Mouse (Mus musculus) intestine, embryonic 15.5 days (tissue): Measurements from ENCODE around the gene Itpka. TPM values are rescaled to one million over a fixed set of nuclear protein-coding genes. Genes with fewer than 3 reads are reported as not detected.

Experiments
- ATAC-seq: fragments of 200-750 bp; cut with Nextera tagmentation; 2 replicates; pipeline ENCODE4 v1.8.0; 2017; ENCODE audit warnings: moderate TSS enrichment, moderate library complexity
- H3K27ac ChIP-seq: fragments of 300-500 bp; sonication (generic); 2 replicates; pipeline ENCODE4 v1.5.1; 2015; ENCODE audit warnings: mild to moderate bottlenecking, inconsistent platforms
- H3K27me3 ChIP-seq: fragments of 300-500 bp; sonication (generic); replicated peaks from 2 replicates; pipeline ENCODE4 v1.6.1; 2015; ENCODE audit warnings: inconsistent platforms
- H3K36me3 ChIP-seq: fragments of 300-500 bp; sonication (generic); 2 replicates; pipeline ENCODE4 v1.6.1; 2015; ENCODE audit warnings: inconsistent platforms
- H3K4me1 ChIP-seq: fragments of 300-500 bp; sonication (generic); replicated peaks from 2 replicates; pipeline ENCODE4 v1.6.1; 2015; ENCODE audit warnings: inconsistent platforms
- H3K4me2 ChIP-seq: fragments of 300-500 bp; sonication (generic); replicated peaks from 2 replicates; pipeline ENCODE4 v1.6.1; 2015; ENCODE audit warnings: mild to moderate bottlenecking, inconsistent platforms
- H3K4me3 ChIP-seq: fragments of 300-500 bp; sonication (generic); replicated peaks from 2 replicates; pipeline ENCODE4 v1.5.1; 2015; ENCODE audit warnings: inconsistent platforms
- H3K9ac ChIP-seq: fragments of 300-500 bp; sonication (generic); 2 replicates; pipeline ENCODE4 v1.6.1; 2015; ENCODE audit warnings: inconsistent platforms
- H3K9me3 ChIP-seq: fragments of 300-500 bp; sonication (generic); 2 replicates; pipeline ENCODE4 v1.6.1; 2016; ENCODE audit warnings: inconsistent platforms
- WGBS: fragments of 180-500 bp; shearing (Covaris S2); methylation state at CpG from one replicate; pipeline ENCODE4 v1.1.7; 2015; 5-methylcytosine and 5-hydroxymethylcytosine counted together
- polyA plus RNA-seq: library from polyadenylated mRNA; unstranded; fragments of >200 nt; fragmentation: Nextera tagmentation; extraction: Ambion mirVana; gene quantifications from 2 replicates; pipeline ENCODE4 v1.2.1, GENCODE M21; 2015

Itpka gene
- polyA plus RNA-seq, 1 experiment from 2014 or later = 9.7 TPM

DNA sequence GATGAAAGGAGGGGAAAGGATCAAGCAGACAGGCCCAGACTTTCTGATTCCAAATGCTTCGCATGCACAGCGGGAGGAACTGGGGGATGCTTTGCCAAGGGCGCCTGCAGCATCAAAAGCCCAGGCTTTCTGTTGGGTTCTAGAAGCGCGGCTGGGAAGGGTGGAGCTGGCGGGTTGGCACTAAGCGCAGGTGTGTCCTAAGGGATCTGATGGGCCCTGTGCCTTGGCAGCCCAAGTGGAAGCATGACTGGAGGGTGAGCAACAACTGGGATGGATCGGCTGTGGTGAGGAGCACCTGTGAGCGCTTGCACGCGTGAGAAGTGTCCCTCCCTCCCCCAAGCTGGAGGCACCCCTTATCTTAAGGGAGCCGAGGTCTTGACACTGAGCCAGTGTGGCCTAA, 5.0 kb upstream of the Itpka start:
- Histone ChIP-seq H3K36me3 (peaks cover 9% of the 10 kb centered on the region; the same call in 1 of the 2 replicates), H3K4me2 (no peak overlapping the region), H3K4me3 (no peak overlapping the region), H3K27me3 (0 out of 2 replicates have a peak, but pooled peaks cover 3% of the 10 kb centered on the region), H3K4me1 (peaks cover 8% of the 10 kb centered on the region; the same call in 1 of the 2 replicates), H3K27ac (no peak overlapping the region), H3K9me3 (no peaks in the 10 kb centered on the region), H3K9ac (no peak overlapping the region)
- 28% methylated on average over 12 of the region's 12 CpGs for WGBS
- ATAC-seq = no peak

DNA sequence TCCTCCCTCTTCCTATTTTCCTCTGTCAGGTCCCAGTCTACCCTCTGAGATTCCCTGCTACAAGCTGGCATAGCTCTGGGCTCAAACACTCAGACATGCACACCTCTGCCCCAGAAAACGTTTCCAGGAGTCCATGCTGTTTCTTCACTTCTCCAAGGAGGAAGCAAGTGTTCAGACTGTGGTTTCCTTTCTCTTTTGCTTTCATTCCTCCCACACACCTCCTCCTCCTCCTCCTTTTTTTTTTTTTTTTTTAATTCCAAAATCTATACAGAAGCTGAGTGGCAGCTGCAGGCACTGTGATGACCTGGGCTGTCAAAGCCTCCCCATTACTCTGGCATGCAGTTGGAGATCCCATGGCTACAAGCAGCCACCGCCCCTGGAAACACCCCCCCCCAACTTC, 1.6 kb upstream of the Itpka start:
- peaks cover 18% of the 10 kb centered on the region for H3K27me3 ChIP-seq
- H3K4me2 ChIP-seq = peak overlapping the region; percentile 100; the same call in 1 of the 2 replicates
- no peak overlapping the region for H3K9ac ChIP-seq
- no peak overlapping the region for H3K27ac ChIP-seq
- no peaks in the 10 kb centered on the region for H3K9me3 ChIP-seq
- ATAC-seq = no peak
- 30% methylated on average over 2 of the region's 2 CpGs for WGBS
- no peak overlapping the region for H3K4me3 ChIP-seq
- no peaks in the 10 kb centered on the region for H3K36me3 ChIP-seq
- peaks cover 24% of the 10 kb centered on the region for H3K4me1 ChIP-seq

DNA sequence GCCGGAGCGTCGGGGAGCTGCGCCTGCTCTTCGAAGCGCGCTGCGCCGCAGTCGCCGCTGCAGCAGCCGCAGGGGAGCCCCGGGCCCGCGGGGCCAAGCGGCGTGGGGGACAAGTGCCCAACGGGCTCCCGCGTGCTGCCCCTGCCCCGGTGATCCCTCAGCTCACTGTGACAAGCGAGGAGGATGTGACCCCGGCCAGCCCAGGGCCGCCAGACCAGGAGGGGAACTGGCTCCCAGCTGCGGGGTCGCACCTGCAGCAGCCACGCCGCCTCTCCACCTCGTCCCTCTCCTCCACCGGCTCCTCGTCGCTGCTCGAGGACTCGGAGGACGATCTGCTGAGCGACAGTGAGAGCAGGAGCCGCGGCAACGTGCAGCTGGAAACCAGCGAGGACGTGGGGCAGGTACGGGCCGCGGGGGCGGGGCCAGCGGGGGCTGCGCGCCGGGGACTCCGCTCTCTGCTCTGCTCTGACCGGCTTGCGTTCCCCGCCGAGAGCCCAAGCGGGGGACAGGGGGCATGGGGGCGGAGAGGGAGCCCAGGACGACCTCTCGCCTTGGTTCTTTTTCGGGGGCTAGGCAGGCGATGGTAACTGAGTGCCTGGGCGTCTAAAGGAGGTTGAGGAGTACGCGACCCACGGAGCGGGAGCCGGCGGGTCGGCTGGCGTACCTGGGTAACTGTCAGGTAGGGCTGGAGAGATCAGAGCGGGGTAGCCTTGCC, 481 bp downstream of the Itpka start:
- ATAC-seq = peak; percentile 10; the same call in 1 of the 2 replicates
- under 1% methylated on average over 69 of the region's 70 CpGs for WGBS

DNA sequence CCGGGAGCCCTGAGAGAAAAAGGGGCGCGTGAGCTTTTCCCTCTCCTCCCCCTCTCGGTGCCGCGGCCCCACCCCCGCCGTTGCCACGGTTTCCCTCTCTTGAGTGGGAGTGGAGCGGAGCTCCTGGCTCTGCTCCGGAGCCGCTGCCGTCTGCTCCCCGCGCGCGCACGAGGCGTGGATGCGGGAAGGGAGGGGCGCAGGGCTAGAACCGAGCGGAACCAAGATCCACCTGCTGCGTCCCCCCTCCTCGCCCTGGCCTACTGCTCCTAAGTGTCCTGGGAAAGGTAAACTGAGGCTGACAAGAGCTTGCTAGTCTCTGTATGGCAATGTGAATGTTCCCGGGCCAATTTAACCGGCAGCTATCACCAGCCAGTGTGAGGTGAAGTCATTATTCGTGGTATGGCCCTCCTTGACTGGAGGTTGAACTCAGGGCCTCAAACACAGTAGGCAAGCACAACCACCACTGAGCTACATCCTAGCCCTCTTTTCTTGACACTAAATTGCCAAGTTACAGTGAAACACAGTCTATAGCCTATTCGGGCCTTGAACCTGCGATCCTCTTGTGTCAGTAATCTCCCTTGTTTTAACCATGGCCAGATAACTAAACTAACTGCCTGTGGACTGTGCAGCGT, 1.2 kb downstream of the Itpka start:
- WGBS = 8% methylated on average over 31 of the region's 31 CpGs
- Histone ChIP-seq H3K9ac (peak overlapping the region; percentile 64), H3K4me1 (peaks cover 24% of the 10 kb centered on the region), H3K4me2 (peak overlapping the region; percentile 100), H3K27ac (peak overlapping the region; percentile 83), H3K4me3 (peak overlapping the region; percentile 74), H3K36me3 (no peaks in the 10 kb centered on the region), H3K27me3 (peaks cover 16% of the 10 kb centered on the region), H3K9me3 (no peaks in the 10 kb centered on the region)
- ATAC-seq = no peak

More for the DNA sequence above, 481 bp downstream of the Itpka start:
- Histone ChIP-seq H3K9me3 (no peaks in the 10 kb centered on the region), H3K4me2 (peak overlapping the region; percentile 100), H3K4me1 (peaks cover 24% of the 10 kb centered on the region), H3K27ac (peak overlapping the region; percentile 88), H3K27me3 (peaks cover 16% of the 10 kb centered on the region), H3K9ac (peak overlapping the region; percentile 64), H3K4me3 (peak overlapping the region; percentile 74), H3K36me3 (no peaks in the 10 kb centered on the region)

DNA sequence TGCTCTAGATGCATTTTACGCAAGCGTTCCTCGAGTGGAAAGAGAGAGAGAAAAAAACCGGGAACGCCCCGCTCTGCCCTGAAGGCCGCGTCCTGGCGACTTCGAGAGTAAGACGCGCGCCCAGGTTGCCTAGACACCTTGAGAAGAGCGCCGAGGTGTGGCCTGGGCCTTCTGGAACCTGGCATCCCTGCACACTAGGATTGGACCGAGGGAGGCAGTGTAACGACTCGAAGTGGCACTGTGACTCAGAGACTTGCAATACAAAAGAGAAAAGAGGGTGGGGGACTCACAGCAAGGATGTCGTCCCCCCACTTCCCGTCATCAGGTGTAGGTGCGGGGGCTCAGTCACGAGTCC, 1.6 kb downstream of the Itpka start:
- H3K9ac ChIP-seq = 0 out of 2 replicates have a peak overlapping the region, but pooled peaks have one; percentile 64

DNA sequence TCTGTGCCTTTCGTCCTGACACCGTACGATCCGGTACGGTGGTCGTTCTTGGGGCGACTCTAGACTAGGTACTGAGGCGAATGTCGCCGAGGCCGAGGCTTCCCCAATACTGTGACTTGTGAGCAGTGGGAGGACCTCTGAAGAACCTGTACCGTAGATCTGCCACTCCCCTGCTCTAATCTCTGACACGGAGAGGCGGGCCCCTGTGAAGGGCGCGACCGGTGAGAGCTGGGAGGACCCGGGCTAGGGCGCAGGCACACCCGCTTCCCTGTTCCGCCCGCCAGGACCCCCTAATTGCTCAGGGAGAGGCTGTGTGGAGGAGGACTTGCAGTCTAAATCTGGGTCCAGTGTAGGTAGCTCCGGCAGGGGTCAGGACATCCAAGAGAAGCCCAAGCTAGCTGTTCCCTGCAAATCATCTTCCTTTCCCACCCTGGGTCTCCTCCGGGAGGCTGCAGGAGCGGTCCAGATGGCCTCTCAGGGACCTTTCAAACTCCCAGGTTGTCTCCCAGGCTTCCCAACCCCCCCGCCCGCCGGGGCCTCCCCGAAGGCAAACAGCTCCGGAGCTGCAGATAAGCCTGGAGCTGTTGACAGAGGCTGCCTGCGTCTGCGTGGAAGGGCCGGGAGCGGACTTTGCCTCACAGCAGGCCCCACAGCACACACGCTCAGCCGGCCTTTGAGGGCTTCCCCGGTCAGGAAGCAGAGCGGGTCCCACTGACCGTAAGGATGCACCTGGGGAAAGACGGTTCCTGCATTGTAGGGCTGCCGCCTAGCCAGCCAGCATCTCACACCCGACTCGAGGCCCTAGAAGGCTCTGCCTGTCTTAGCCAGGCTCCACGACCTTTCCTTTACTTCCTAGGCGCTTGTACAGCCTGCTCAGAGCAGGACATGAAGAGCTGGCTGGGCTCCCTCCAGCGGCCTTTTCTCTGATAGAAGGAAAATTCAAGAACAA, 2.3 kb downstream of the Itpka start:
- Histone ChIP-seq H3K4me2 (peak overlapping the region; percentile 100), H3K27me3 (peaks cover 19% of the 10 kb centered on the region), H3K9me3 (no peaks in the 10 kb centered on the region), H3K4me1 (peaks cover 24% of the 10 kb centered on the region), H3K4me3 (peak overlapping the region; percentile 74), H3K27ac (peak overlapping the region; percentile 83), H3K36me3 (no peaks in the 10 kb centered on the region), H3K9ac (no peak overlapping the region)
- 8% methylated on average over 46 of the region's 46 CpGs for WGBS
- peak; percentile 86 for ATAC-seq

More for the DNA sequence above, 1.6 kb downstream of the Itpka start:
- no peaks in the 10 kb centered on the region for H3K36me3 ChIP-seq
- peak; percentile 15 for ATAC-seq
- peak overlapping the region; percentile 74 for H3K4me3 ChIP-seq
- no peaks in the 10 kb centered on the region for H3K9me3 ChIP-seq
- 6% methylated on average over 22 of the region's 22 CpGs for WGBS
- H3K4me2 ChIP-seq = peak overlapping the region; percentile 100
- peaks cover 24% of the 10 kb centered on the region for H3K4me1 ChIP-seq
- peaks cover 16% of the 10 kb centered on the region for H3K27me3 ChIP-seq
- H3K27ac ChIP-seq = peak overlapping the region; percentile 83

DNA sequence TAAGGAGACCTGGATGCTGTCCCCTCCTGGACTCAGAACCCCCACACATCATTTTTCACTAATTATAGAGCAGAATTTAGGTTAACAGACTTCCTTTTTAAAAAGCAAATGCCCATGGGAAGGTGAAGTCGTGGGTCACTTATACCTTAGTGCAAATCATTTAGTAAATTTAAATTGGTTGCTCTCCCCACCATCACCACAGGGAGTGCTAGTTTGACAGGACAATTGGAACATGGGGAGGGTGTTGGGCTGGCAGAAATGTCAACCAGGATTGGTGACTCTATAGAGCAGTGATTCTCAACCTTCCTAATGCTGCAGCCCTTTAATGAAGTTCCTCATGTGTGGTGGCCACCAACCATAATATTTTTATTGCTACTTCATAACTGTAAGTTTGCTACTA, 3.1 kb downstream of the Itpka start:
- Histone ChIP-seq H3K4me3 (no peak overlapping the region), H3K27me3 (peaks cover 19% of the 10 kb centered on the region), H3K27ac (peak overlapping the region; percentile 83; the same call in 1 of the 2 replicates), H3K9me3 (no peaks in the 10 kb centered on the region), H3K9ac (no peak overlapping the region), H3K4me1 (peaks cover 24% of the 10 kb centered on the region), H3K36me3 (no peaks in the 10 kb centered on the region), H3K4me2 (peak overlapping the region; percentile 100)
- WGBS = 7% methylated on average over 1 of the region's 1 CpGs
- ATAC-seq = no peak

DNA sequence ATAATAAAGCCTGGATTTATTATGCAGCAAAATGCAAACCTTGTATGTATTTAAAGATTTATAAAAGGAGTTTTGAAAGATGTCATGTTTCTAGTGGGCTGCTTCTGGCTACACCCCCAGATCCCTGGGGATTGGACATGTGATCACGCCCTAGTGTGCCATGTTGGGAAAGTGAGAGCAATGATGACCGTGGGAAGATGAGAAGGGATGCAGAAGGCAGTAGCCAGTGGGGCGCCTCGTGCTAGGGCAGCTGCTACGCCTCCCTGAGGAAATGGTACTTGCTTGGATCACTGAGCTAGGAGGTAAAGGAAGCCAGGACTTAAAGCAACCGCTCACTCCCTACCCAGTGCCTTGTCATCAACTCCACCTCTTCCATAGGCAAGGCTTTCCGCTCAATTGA, 5.4 kb downstream of the Itpka start:
- H3K4me3 ChIP-seq = no peak overlapping the region
- no peaks in the 10 kb centered on the region for H3K36me3 ChIP-seq
- H3K4me2 ChIP-seq = no peak overlapping the region
- WGBS = 78% methylated on average over 7 of the region's 7 CpGs
- peaks cover 16% of the 10 kb centered on the region for H3K27me3 ChIP-seq
- no peak overlapping the region for H3K9ac ChIP-seq
- ATAC-seq = no peak
- H3K27ac ChIP-seq = no peak overlapping the region
- H3K4me1 ChIP-seq = peaks cover 15% of the 10 kb centered on the region
- H3K9me3 ChIP-seq = no peaks in the 10 kb centered on the region

DNA sequence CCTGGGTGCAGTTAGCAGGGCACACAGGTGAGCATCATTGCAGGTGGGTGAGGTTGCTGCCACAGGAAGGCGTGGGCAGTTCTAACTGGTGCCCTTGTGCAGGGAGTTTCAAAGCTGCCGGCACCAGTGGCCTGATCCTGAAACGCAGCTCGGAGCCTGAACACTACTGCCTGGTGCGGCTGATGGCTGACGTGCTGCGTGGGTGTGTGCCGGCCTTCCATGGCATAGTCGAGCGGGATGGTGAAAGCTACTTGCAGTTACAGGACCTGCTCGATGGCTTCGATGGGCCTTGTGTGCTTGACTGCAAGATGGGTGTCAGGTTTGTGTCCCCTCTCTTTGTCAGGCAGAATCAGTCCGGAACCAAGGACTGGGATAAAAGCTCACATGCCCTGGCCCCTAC, 7.1 kb downstream of the Itpka start:
- no peak overlapping the region for H3K4me2 ChIP-seq
- H3K27me3 ChIP-seq = peaks cover 3% of the 10 kb centered on the region; the same call in 1 of the 2 replicates
- no peak overlapping the region for H3K9ac ChIP-seq
- H3K4me1 ChIP-seq = peaks cover 3% of the 10 kb centered on the region
- no peaks in the 10 kb centered on the region for H3K36me3 ChIP-seq
- H3K27ac ChIP-seq = no peak overlapping the region
- no peak overlapping the region for H3K4me3 ChIP-seq
- 75% methylated on average over 13 of the region's 13 CpGs for WGBS
- H3K9me3 ChIP-seq = no peaks in the 10 kb centered on the region
- ATAC-seq = no peak

DNA sequence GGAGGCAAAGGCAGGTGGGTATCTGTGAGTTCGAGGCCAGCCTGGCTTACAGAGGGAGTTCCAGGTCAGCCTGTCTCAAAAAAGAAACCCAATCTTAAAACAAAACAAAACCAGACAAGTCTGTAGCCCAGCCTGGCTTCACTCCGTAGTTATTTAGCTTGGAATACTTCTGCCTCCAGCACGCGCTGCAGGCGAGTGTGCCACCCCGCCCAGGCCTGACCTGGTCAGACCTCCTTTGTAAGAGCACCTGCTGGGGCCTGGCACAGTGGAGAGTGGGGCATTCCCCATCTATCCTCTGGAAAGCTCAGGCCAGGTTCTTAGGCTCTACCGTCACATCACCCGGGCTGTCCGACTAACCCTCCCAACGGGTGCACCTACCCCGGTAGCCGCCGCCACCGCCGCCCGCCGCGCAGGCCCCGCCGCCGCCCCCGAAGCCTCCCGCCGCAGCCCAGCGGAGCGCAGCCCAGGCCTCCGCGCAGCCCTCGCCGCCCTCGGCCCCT, 15.5 kb downstream of the Itpka start:
- Histone ChIP-seq H3K27me3 (peaks cover 43% of the 10 kb centered on the region), H3K4me3 (peak overlapping the region; percentile 65), H3K27ac (no peak overlapping the region), H3K9ac (peak overlapping the region; percentile 63), H3K36me3 (no peaks in the 10 kb centered on the region), H3K4me2 (peak overlapping the region; percentile 99), H3K4me1 (peaks cover 16% of the 10 kb centered on the region), H3K9me3 (no peaks in the 10 kb centered on the region)
- WGBS = 2% methylated on average over 28 of the region's 31 CpGs
- ATAC-seq = peak; percentile 68

DNA sequence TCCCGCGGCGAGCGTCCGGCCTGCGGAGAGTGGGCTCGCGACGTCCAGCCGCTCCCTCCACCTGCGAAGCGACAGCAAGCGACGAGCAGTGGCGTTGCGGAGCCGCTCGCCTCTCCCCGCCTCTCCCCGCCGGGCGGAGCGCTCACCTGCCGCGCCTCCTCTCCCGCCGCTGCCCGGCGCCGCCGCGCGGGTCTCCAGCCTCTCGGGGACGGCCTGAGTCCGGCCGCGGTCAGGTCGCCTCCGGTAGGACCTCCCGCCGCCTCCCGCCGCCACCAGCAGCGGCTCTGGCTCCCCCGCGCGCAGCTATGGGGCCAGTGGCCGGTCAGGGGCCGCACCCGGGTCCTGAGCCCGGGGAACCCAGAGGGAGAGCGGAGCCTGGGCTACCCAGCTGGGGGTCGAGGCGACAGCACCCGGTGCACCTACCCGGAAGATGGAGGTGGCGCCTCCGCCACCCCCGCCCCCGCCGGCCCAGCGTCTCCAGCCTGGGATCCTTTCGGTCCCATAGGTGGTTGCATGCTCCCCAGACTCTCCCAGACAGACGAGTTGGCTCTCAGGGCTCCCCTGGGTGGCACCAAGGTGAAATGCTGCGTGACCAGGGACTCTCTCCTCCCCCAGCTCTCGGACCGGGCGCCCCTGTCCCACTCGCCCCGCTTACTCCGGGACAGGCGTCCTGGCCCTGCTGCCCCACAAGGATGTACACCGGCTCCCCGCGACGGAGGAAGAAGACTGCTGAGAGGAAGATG, 16.1 kb downstream of the Itpka start:
- peaks cover 43% of the 10 kb centered on the region for H3K27me3 ChIP-seq
- peak overlapping the region; percentile 99 for H3K4me2 ChIP-seq
- H3K27ac ChIP-seq = no peak overlapping the region
- peak overlapping the region; percentile 65 for H3K4me3 ChIP-seq
- H3K36me3 ChIP-seq = no peaks in the 10 kb centered on the region
- H3K4me1 ChIP-seq = peaks cover 16% of the 10 kb centered on the region
- peak overlapping the region; percentile 63 for H3K9ac ChIP-seq
- under 1% methylated on average over 56 of the region's 77 CpGs for WGBS
- H3K9me3 ChIP-seq = no peaks in the 10 kb centered on the region
- peak; percentile 68 for ATAC-seq
